ENCODE assay signal across 26 mouse cellular contexts in genomic region chr3:107230527-107230926, GRCm38 (mm10). TPM values are rescaled to one million over a fixed set of nuclear protein-coding genes. Genes with fewer than 3 reads are reported as not detected.
DNase-seq lines count a peak whose midpoint lies in the region; ATAC-seq and TF ChIP-seq lines count a peak whose summit lies in the region.
"Had no signal": no experiment of that assay in that cellular context is flagged by ENCODE, and none has a peak within 500 bp of the region (broad histone marks: within the 10 kb centered on the region; RNA-seq: fewer than 3 reads in every experiment).

TSS of gene A630076J17Rik (plus strand) at chr3:107230614.

- H3K79me2 ChIP-seq in heart, adult 2 months (replicated peaks; ENCODE audit: control insufficient read depth, insufficient read depth, low read length), result no peaks in the 10 kb centered on the region

- TF ChIP-seq CTCF in heart, adult 2 months (IDR thresholded peaks at IDR 0.05), result no peak

- no peak for ATAC-seq in monocyte, adult 5-6 weeks (replicated peaks; ENCODE audit: insufficient number of reproducible peaks, low FRiP score, low TSS enrichment, poor library complexity, severe bottlenecking)
- ATAC-seq: activated CD4-positive, CD25-positive, alpha-beta regulatory T cell, adult 4 months; forebrain, embryonic 16.5 days had no signal

- H3K4me1 ChIP-seq in heart, adult 2 months (ENCODE audit: control insufficient read depth, insufficient read depth, low read length), result peaks cover 18% of the 10 kb centered on the region
- H3K4me1 ChIP-seq in brown adipose tissue, adult 24 weeks (ENCODE audit: control insufficient read depth, insufficient read depth, insufficient read length, low read length), result peaks cover 32% of the 10 kb centered on the region
- H3K4me1 ChIP-seq: limb, embryonic 12.5 days had no signal

- WGBS in heart, adult 2 months, result 23% methylated on average over 1 of the region's 1 CpGs
- 6% methylated on average over 1 of the region's 1 CpGs for WGBS in large intestine, adult 2 months

- no peak within 1 kb of the TSS for H3K9ac ChIP-seq in heart, adult 2 months (ENCODE audit: low read depth, low read length)
- H3K9ac ChIP-seq: heart, embryonic 15.5 days; limb, embryonic 12.5 days had no signal

- H3K27me3 ChIP-seq in heart, adult 2 months (ENCODE audit: control insufficient read depth, insufficient read depth, low read length), result no peaks in the 10 kb centered on the region

- no peak for DNase-seq in heart, adult 2 months
- DNase-seq in heart, postnatal 36 days, result no peak
- DNase-seq in kidney, postnatal 36 days, result peak; percentile 22 to 24
- no peak for DNase-seq in kidney, postnatal 4 days
- DNase-seq in large intestine, adult 2 months (ENCODE audit: low read depth, low spot score), result peak; percentile 8
- DNase-seq in right cerebral cortex, postnatal 4 days, result no peak
- DNase-seq: cerebellum, adult 18-20 months; cerebellum, postnatal 25 days; embryo, embryonic 11 days; lung, adult 2 months; lung, postnatal 36 days; right cerebral cortex, adult 18-20 months; thymus, adult 2 months had no signal

- H3K27ac ChIP-seq in heart, adult 2 months, result peak within 1 kb of the TSS; percentile 56
- H3K27ac ChIP-seq in brown adipose tissue, adult 24 weeks (replicated peaks; ENCODE audit: low read depth, low read length), result peak within 1 kb of the TSS; percentile 89
- H3K27ac ChIP-seq: heart, embryonic 15.5 days; limb, embryonic 12.5 days had no signal

- no peak for TF ChIP-seq POLR2A in heart, adult 2 months (IDR thresholded peaks at IDR 0.05; ENCODE audit: insufficient read depth, low read depth, low read length)

- H3K4me3 ChIP-seq in heart, adult 2 months, result no peak within 1 kb of the TSS
- H3K4me3 ChIP-seq in brown adipose tissue, adult 24 weeks (ENCODE audit: insufficient read depth, low read depth, low read length), result no peak within 1 kb of the TSS
- H3K4me3 ChIP-seq: heart, embryonic 15.5 days; limb, embryonic 12.5 days had no signal

- no peak for TF ChIP-seq EP300 in heart, adult 2 months (IDR thresholded peaks at IDR 0.05; ENCODE audit: insufficient read depth, low read depth, low read length)

- no peaks in the 10 kb centered on the region for H3K36me3 ChIP-seq in heart, adult 2 months (ENCODE audit: control insufficient read depth, insufficient read depth, low read length)
- H3K36me3 ChIP-seq: G1E; heart, embryonic 15.5 days; limb, embryonic 12.5 days had no signal

- intact Hi-C loops in heart, adult 2 months (cut with DNase I), result loop anchor here (5.0 kb wide), 1 partner anchor 127 kb away; no protein-coding TSS in a partner anchor
- intact Hi-C loops in heart, postnatal 36 days (cut with DNase I), result loop anchor here (5.0 kb wide), 1 partner anchor 127 kb away; no protein-coding TSS in a partner anchor

RNA-seq across cellular contexts. Expression of gene A630076J17Rik, which starts in this region (rescaled TPM):
- total RNA-seq in heart, adult 2 months (2021), result not detected
- 0.18 TPM in 1 of 2 replicates, not detected in the other for polyA plus RNA-seq in heart, adult 2 months (2012; rRNA removed)
- not detected for total RNA-seq in heart, postnatal 36 days (2021)
- polyA plus RNA-seq in brown adipose tissue, adult 24 weeks (2012; ENCODE audit: insufficient read depth, insufficient read length, missing spikeins), result not detected in 2 replicates
- not detected in 2 replicates for polyA plus RNA-seq in large intestine, adult 2 months (2012; rRNA removed)
- not detected in 3 replicates for total RNA-seq in monocyte, adult 5-6 weeks (2017)
- total RNA-seq: G1E; layer of hippocampus, postnatal 14 days had no signal
- polyA plus RNA-seq: activated CD4-positive, CD25-positive, alpha-beta regulatory T cell, adult 4 months; brain, embryonic 14.5 days; embryonic facial prominence, embryonic 14.5 days; forebrain, embryonic 16.5 days; G1E; hindbrain, embryonic 11.5 days; limb, embryonic 12.5 days; lung, adult 2 months; neural tube, embryonic 11.5 days; urinary bladder, adult 2 months had no signal

Comparison
In these comparisons a context has a peak if more than half of its experiments do, and no peak if none do; other contexts are left out.
1. DNase-seq: peak in kidney, postnatal 36 days (2 of 2); none in heart, adult 2 months (0 of 2), heart, postnatal 36 days (0 of 2), kidney, postnatal 4 days (0 of 2) and right cerebral cortex, postnatal 4 days (single experiment).
2. Peak in DNase-seq in large intestine, adult 2 months; RNA of the gene not detected or under 1 TPM.